Mouse (Mus musculus) E14TG2a.4 (cell line): ENCODE results near the gene Gm48551.

Experiments used
- CTCF ChIP-seq: conservative IDR thresholded peaks from 2 replicates; pipeline ENCODE4 v1.5.1; 2014; ENCODE audit warnings: low read length
- NANOG ChIP-seq: IDR thresholded peaks from 2 replicates; pipeline ENCODE4 v1.6.1; 2014; ENCODE audit warnings: borderline replicate concordance, low read length, mixed read lengths

- TF ChIP-seq CTCF (no peak), NANOG (no peak)
Observed at GRCm38 (mm10) chr10:81346453-81347067, 37.7 kb upstream of the Gm48551 start.
